Mouse (Mus musculus) erythroblast, embryonic 14.5 days (primary cell): Measurements from ENCODE around the gene Dop1b.

Experiments
- GATA1 ChIP-seq: IDR thresholded peaks from 2 replicates; pipeline ENCODE4 v1.6.1; 2012; ENCODE audit warnings: low read length, inconsistent platforms, mixed read lengths
- TAL1 ChIP-seq: IDR thresholded peaks from 3 replicates; pipeline ENCODE4 v1.6.1; 2012; ENCODE audit warnings: low read length, inconsistent platforms, mixed read lengths

- TF ChIP-seq TAL1: no peak
- no peak for TF ChIP-seq GATA1
Observed at GRCm38 (mm10) chr16:93769621-93770020, 57.9 kb downstream of the Dop1b start.
